Mouse (Mus musculus) mouse embryonic stem cell (cell line): ENCODE results near the gene Rnf4.

Experiments used
- in situ Hi-C, 2 experiments: fragments of 300-500 bp; cut with MboI; formaldehyde crosslinking; loops; 1 replicate in 1 of 2; 3 replicates in 1 of 2; pipeline ENCODE4 v1.14.3; 2019 to 2020; ENCODE audit warnings: low sequenced_read_pairs in 2 of 2, low pct_unique_long_range_greater_than_20kb in 1 of 2, mixed read lengths in 1 of 2; ENCODE audit not compliant: unreplicated experiment in 1 of 2

Gene Rnf4

GRCm38 (mm10) chr5:34330136-34330535 lies 6.0 kb upstream of the Rnf4 start:
- in situ Hi-C loops = no loop called here

DNA sequence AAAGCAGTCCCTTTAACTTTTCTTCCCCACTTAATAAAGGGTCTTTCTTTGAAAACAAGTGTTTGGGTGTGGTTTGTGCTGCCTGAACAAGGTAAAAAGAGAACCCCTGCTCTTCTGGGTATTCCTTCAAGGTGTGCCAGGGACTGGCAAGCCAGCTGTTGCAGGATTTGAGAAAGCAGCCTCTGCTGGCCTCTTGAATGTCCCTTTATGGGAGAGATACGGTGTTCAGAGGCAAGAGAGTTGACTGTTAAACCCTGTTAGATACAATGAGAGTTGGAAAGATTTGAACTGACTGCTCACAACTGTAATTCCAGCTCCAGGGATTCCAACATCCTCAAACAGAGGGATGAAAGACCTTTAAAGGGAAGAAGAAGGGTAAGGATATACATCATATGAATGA lies 2.0 kb upstream of the Rnf4 start:
- in situ Hi-C loops = no loop called here

GRCm38 (mm10) chr5:34335539-34336096 lies 471 bp upstream of the Rnf4 start:
- in situ Hi-C loops = no loop called here

DNA sequence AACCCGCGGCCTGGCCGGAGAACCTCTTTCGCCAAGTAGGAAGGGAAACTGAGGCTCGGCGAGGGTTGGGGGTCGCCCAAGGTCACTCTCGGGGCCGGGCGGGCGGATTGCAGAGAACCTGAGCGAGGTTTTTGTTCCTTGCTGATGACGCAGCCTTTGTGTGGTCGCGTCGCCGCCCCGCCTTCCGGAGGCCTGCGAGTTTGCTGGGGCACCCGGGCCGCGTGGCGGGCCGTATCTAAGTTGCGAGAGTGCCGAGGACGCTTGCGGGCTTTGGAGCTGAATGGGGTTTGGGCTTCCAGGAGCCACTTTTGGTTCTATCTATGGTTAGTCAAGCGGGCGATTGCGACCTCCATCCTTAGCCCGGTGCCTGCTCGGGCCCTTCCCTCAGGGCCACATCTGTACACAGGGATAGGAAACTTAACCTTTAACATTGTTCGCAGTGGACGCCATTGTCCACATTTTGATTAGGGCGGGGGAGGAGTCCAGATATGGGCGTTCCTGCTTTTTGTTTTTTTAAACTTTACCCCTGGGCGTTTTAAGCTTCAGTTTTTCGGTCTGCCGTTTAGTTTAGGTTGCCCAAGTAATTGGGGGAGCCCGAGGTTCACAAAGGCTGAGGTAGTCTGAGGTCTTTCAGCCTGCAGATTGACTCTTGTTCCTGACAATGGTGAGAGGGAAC lies 824 bp downstream of the Rnf4 start:
- in situ Hi-C loops = no loop called here

GRCm38 (mm10) chr5:34340246-34340645 lies 4.2 kb downstream of the Rnf4 start:
- in situ Hi-C loops = no loop called here

GRCm38 (mm10) chr5:34352084-34352631 lies 16.1 kb downstream of the Rnf4 start:
- in situ Hi-C loops = no loop called here

DNA sequence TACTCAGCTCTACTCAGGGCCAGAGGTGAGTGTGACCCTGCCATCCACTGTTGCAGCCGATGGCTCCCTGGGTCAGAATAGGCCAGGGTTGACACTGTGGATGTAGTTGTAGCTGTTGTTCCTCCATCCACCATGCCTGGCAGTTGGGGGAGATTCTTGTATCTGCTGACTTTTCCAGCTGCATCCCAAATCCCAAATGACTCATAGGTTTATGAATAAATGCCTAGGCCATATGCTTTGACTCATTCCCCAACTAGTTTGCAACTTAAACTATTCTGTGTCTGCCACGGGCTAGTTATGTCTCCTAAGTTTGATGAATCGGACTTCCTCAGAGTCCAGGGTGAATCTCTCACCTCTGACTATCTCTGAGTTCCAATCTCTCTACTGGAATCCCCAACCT lies 24.2 kb downstream of the Rnf4 start:
- in situ Hi-C loops = no loop called here

DNA sequence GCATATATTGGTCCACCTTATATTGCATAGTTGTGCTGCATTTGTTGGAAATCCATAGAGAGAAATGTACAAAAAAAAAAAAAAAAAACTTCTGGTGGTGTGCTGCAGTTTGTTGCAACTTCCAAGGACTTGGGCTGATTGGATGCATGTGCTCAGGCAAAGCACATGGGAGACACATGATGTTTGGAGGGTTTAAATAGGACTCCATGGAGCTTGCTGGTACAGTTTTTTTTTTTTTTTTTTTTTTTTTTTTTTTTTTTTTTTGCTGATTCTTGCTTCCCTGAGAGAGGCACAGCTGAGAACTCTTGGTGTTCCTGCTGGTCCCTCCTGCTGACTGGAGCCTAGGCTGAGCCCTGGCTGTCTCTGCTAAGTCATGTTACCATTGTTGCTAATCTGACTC lies 27.0 kb downstream of the Rnf4 start:
- in situ Hi-C loops = no loop called here

GRCm38 (mm10) chr5:34368551-34369290 lies 32.6 kb downstream of the Rnf4 start:
- in situ Hi-C loops = no loop called here

GRCm38 (mm10) chr5:34369341-34370021 lies 33.4 kb downstream of the Rnf4 start, which contains the start of gene Fam193a:
Gene Fam193a (plus strand): TSS chr5:34369933.
- in situ Hi-C loops = no loop called here

- in situ Hi-C loops = no loop called here
Observed at GRCm38 (mm10) chr5:34370022-34370823, 34.1 kb downstream of the Rnf4 start.

DNA sequence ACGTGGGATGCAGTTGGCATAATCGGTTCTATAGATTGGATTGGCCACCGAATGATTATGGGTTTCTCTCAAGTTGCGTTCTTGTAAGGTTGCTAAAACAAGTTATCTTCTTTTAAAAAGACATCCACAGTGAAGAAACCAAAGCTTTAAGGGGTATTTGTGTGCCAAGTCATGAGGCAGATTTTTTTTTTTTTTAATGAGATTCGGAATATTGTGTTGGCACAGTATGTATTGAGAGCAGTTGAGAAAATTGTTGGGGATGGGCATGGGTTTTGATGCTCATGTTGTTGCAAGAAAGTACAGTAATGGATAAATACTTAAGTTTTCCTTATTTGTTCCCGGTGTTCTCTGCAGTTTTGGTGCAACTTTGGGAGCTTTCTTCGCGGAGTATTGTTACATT lies 34.8 kb downstream of the Rnf4 start:
- in situ Hi-C loops = no loop called here

- in situ Hi-C loops = no loop called here
Observed at GRCm38 (mm10) chr5:34372141-34372540, 36.1 kb downstream of the Rnf4 start.

DNA sequence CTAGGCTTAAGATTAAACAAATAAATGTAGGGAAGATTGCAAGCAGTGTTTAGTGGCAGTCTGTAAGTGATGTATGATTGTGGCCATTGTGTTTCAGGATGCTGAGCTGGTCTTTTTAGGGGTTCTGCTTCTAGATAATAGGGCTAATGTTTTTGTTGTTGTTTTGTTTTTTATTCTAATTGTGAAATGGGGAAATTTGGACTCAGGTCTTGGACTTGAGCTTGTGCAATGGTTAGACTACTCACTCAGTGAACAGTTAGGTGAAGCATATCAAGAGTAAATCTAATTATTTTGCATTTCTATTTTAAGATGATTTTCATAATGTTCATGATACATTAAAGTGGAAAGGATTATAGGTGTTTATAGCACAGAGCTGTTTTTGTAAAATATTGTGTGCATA lies 36.5 kb downstream of the Rnf4 start:
- in situ Hi-C loops = no loop called here

DNA sequence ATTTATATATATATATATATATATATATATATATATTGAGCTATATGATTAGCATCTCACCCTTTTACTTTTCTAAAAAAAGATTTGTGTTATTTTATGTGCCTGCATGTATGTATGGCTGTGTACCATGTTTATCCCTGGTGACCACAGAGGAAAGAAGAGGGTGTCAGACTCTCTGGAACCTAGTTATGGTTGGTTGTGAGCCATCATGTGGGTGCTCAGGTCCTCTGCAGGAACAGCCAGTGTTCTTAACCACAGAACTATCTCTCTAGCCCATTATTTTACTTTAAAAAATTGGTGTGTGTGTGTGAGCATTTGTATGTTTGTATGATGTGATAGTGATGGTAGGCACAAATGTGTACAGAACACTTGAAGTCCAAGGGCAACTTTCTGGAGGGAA lies 42.7 kb downstream of the Rnf4 start:
- in situ Hi-C loops = no loop called here

GRCm38 (mm10) chr5:34381700-34382099 lies 45.6 kb downstream of the Rnf4 start:
- in situ Hi-C loops = no loop called here

DNA sequence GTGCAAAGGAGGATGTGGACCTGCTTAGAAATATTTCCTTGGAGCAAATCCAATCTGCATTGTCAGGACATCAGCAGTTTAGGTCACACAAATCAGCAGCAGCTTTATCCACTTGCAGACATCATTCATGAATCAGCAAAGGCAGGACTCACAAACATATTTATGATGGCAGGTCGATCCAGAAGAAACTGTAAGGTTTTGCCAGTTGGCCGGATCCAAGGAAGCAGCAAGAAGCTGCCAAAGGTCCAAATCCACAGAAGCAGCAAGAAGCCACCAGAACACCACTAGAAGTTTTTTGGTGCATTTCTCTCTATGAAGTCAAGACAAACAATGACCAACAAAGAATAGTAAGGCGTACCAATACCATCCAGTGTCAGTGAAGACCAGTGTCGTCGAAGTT lies 49.5 kb downstream of the Rnf4 start:
- in situ Hi-C loops = no loop called here

- in situ Hi-C loops = no loop called here
Observed at GRCm38 (mm10) chr5:34386744-34387143, 50.7 kb downstream of the Rnf4 start.
